Mouse (Mus musculus) liver, embryonic 14.5 days (tissue): ENCODE measurements at regions not wholly inside any gene's neighbourhood (a gene's known extent, or its start where the extent isn't known, plus 50 kb on each side); places are given as distances from the start of the nearest gene placed in this dataset.

Experiments
- CTCF ChIP-seq: IDR thresholded peaks from 2 replicates; pipeline ENCODE4 v1.5.1; 2016; ENCODE audit warnings: antibody characterized with exemption, low read depth, control low read depth
- EP300 ChIP-seq: IDR thresholded peaks from 2 replicates; pipeline ENCODE4 v1.6.1; 2016; ENCODE audit warnings: antibody characterized with exemption, low read depth

- no peak for TF ChIP-seq CTCF
- no peak for TF ChIP-seq EP300
Observed at GRCm38 (mm10) chr1:121123436-121123835, 209.0 kb downstream of the Insig2 start.
